Mouse (Mus musculus) liver, embryonic 14.5 days (tissue): ENCODE measurements around the gene Qpct.

ENCODE experiments used
- CTCF ChIP-seq: IDR thresholded peaks from 2 replicates; pipeline ENCODE4 v1.5.1; 2016; ENCODE audit warnings: antibody characterized with exemption, low read depth, control low read depth
- EP300 ChIP-seq: IDR thresholded peaks from 2 replicates; pipeline ENCODE4 v1.6.1; 2016; ENCODE audit warnings: antibody characterized with exemption, low read depth

DNA sequence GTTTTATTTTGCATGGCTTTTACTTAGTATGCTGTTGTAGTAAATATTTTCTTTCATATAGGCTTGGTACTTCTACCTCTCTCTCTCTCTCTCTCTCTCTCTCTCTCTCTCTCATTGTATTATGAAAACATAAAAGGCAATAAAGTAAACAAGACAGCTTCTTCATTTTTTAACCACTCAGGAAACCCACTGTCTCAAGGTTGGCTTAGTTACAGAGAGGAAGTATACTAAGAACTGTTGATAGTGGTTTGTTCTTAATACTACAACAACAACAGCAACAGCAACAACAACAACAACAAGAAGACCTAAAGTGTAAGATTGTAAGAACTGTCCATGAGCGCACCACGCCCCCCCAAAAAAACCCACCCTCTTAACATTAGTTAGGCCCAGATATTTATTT lies 8.0 kb upstream of the Qpct start:
- no peak for TF ChIP-seq CTCF
- no peak for TF ChIP-seq EP300
